Mouse (Mus musculus) G1E (cell line): ENCODE measurements around the gene Pnpla2.

Experiments used
- CTCF ChIP-seq: IDR thresholded peaks from 2 replicates; pipeline ENCODE4 v1.5.1; 2012; ENCODE audit warnings: low read depth, low read length, inconsistent platforms, mixed read lengths
- GATA1 ChIP-seq: IDR thresholded peaks from 2 replicates; pipeline ENCODE4 v1.6.1; 2012; ENCODE audit warnings: borderline replicate concordance, low read length, inconsistent platforms, mixed read lengths
- GATA2 ChIP-seq: IDR thresholded peaks from 2 replicates; pipeline ENCODE4 v1.6.1; 2012; ENCODE audit warnings: low read depth, low read length, inconsistent platforms, borderline replicate concordance
- TAL1 ChIP-seq: conservative IDR thresholded peaks from 2 replicates; pipeline ENCODE4 v1.6.1; 2012; ENCODE audit warnings: low read depth, low read length, inconsistent platforms, mixed read lengths

- no peak for TF ChIP-seq CTCF
- TF ChIP-seq GATA1: no peak
- no peak for TF ChIP-seq TAL1
- no peak for TF ChIP-seq GATA2
These were observed 28.2 kb downstream of the Pnpla2 start for GRCm38 (mm10) chr7:141483114-141483653.
